In the genomic region with DNA sequence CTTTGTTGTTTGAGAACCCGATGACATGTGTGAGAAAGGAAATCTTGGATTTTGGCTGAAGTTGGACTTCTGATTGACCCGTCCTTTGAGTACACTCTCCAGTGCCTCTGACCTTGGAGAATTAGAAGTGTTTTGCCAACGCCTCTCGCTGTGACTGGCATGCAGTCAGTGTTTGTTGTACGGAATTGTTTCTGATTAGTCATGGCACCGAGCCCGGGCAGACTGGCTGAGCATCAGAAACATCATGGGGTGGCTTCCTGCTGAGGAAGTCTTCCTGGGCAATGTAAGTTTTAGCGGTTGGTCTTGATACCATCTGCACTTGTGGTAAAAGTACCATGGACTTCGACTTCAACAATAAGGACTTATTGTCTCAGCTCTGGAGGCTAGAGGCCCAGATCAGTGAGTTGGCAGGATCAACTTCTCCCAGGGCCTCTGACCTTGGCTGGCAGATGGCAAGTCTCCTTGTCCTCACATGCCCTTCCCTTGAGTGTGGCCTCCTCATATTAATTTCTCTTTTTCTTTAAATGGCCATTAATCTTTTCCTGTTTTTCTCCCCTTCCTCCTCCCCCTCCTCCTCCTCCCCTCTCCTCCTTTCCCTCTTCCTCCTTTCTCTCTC, we compare ENCODE assay signal across 10 mouse cellular contexts. TPM values are rescaled to one million over a fixed set of nuclear protein-coding genes. Genes with fewer than 3 reads are reported as not detected.
DNase-seq lines count a peak whose midpoint lies in the region; ATAC-seq and TF ChIP-seq lines count a peak whose summit lies in the region.
"Had no signal": no experiment of that assay in that cellular context is flagged by ENCODE, and none has a peak within 500 bp of the region (broad histone marks: within the 10 kb centered on the region; RNA-seq: fewer than 3 reads in every experiment).

No protein-coding gene starts in this region.

- intact Hi-C loops in gastrocnemius, adult 2 months (cut with DNase I): no loop called here

- peak; percentile 78 for ATAC-seq in megakaryocyte progenitor cell, adult 5-6 weeks (replicated peaks; ENCODE audit: poor library complexity)

- no peak overlapping the region for H3K4me3 ChIP-seq in gastrocnemius, adult 2 months
- H3K4me3 ChIP-seq: liver, embryonic 13.5 days had no signal

- DNase-seq in gastrocnemius, adult 2 months: no peak
- no peak for DNase-seq in gastrocnemius, postnatal 4 days (ENCODE audit: low spot score in 2 of 2)
- peak; percentile 94 for DNase-seq in Muller cell, postnatal 12 days (ENCODE audit: inconsistent ontology term)
- peak; percentile 64 for DNase-seq in cerebellum, adult 9-10 months
- peak; percentile 82 for DNase-seq in heart, postnatal 4 days
- DNase-seq in thymus, postnatal 25 days: no peak
- no peak for DNase-seq in gastrocnemius, adult 8-10 months (ENCODE audit: low spot score in 2 of 2)
- DNase-seq: liver, embryonic 13.5 days had no signal

- no peak for TF ChIP-seq CTCF in gastrocnemius, adult 2 months (IDR thresholded peaks at IDR 0.05)

- peak overlapping the region; percentile 77; the same call in 1 of the 2 replicates for H3K27ac ChIP-seq in gastrocnemius, adult 2 months
- H3K27ac ChIP-seq: liver, embryonic 13.5 days had no signal

RNA-seq across cellular contexts. Expression of a gene that starts 28.3 kb away (rescaled TPM):
- total RNA-seq in gastrocnemius, adult 2 months (2021): not detected
- not detected for total RNA-seq in gastrocnemius, postnatal 4 days (2021)
- total RNA-seq in heart, postnatal 4 days (2021): not detected
- total RNA-seq in megakaryocyte progenitor cell, adult 5-6 weeks (2015): not detected in 2 replicates
- not detected in 2 replicates for total RNA-seq in megakaryocyte progenitor cell, adult 5-6 weeks (2017)
- total RNA-seq in gastrocnemius, adult 8-10 months (2022): not detected
- total RNA-seq: CH12.LX had no signal

Comparison
In these comparisons a context has a peak if more than half of its experiments do, and no peak if none do; other contexts are left out.
1. DNase-seq: peak in Muller cell, postnatal 12 days (single experiment), cerebellum, adult 9-10 months (single experiment) and heart, postnatal 4 days (single experiment); none in gastrocnemius, adult 2 months (single experiment), gastrocnemius, postnatal 4 days (0 of 2), thymus, postnatal 25 days (single experiment) and gastrocnemius, adult 8-10 months (0 of 2).